Mouse (Mus musculus): ENCODE measurements around the gene Hemgn. TPM values are rescaled to one million over a fixed set of nuclear protein-coding genes. Genes with fewer than 3 reads are reported as not detected.

Hemgn gene
- polyA plus RNA-seq, 1 experiment from 2014 or later = 13.5 TPM

GRCm38 (mm10) chr4:46374869-46375368 lies 38.4 kb downstream of the Hemgn start:
- H3K27ac ChIP-seq (replicated peaks; ENCODE audit: low read depth, low read length) = no peak overlapping the region
- H3K4me1 ChIP-seq (ENCODE audit: control insufficient read depth, insufficient read depth, low read length) = 0 out of 2 replicates have a peak, but pooled peaks cover 2% of the 10 kb centered on the region
- H3K36me3 ChIP-seq (ENCODE audit: control insufficient read depth, insufficient read depth, low read length) = peaks cover 10% of the 10 kb centered on the region; the same call in 1 of the 2 replicates
- H3K4me2 ChIP-seq (ENCODE audit: low read depth, severe bottlenecking) = peak overlapping the region; percentile 52
- H3K9ac ChIP-seq (ENCODE audit: low read length) = no peak overlapping the region
- DNase-seq (ENCODE audit: low spot score) (peak; percentile 88), ATAC-seq (ENCODE audit: insufficient number of reproducible peaks, low FRiP score, low TSS enrichment, low read depth) (peak; percentile 57)
- no peaks in the 10 kb centered on the region for H3K9me3 ChIP-seq (ENCODE audit: control insufficient read depth, low read length)
- H3K4me3 ChIP-seq (ENCODE audit: low read depth, low read length) = peak overlapping the region; percentile 24
- 22% methylated on average over 22 of the region's 22 CpGs for WGBS
- no peaks in the 10 kb centered on the region for H3K27me3 ChIP-seq (ENCODE audit: control insufficient read depth, insufficient read depth, low read length)

- Histone ChIP-seq H3K9me3 (ENCODE audit: control insufficient read depth, low read length) (no peaks in the 10 kb centered on the region), H3K4me2 (ENCODE audit: low read depth, severe bottlenecking) (peak overlapping the region; percentile 52), H3K27me3 (ENCODE audit: control insufficient read depth, insufficient read depth, low read length) (no peaks in the 10 kb centered on the region), H3K4me3 (ENCODE audit: low read depth, low read length) (peak overlapping the region; percentile 24), H3K9ac (ENCODE audit: low read length) (no peak overlapping the region), H3K36me3 (ENCODE audit: control insufficient read depth, insufficient read depth, low read length) (peaks cover 7% of the 10 kb centered on the region; the same call in 1 of the 2 replicates), H3K27ac (replicated peaks; ENCODE audit: low read depth, low read length) (no peak overlapping the region), H3K4me1 (ENCODE audit: control insufficient read depth, insufficient read depth, low read length) (0 out of 2 replicates have a peak, but pooled peaks cover 2% of the 10 kb centered on the region)
- ATAC-seq (ENCODE audit: insufficient number of reproducible peaks, low FRiP score, low TSS enrichment, low read depth) (no peak), DNase-seq (ENCODE audit: low spot score) (no peak)
- WGBS = 58% methylated on average over 6 of the region's 6 CpGs
Measured at GRCm38 (mm10) chr4:46374455-46374854, 38.9 kb downstream of the Hemgn start.

- Histone ChIP-seq H3K9ac (ENCODE audit: low read length) (peak overlapping the region; percentile 55; the same call in 1 of the 2 replicates), H3K27me3 (ENCODE audit: control insufficient read depth, insufficient read depth, low read length) (0 out of 2 replicates have a peak, but pooled peaks cover 5% of the 10 kb centered on the region), H3K36me3 (ENCODE audit: control insufficient read depth, insufficient read depth, low read length) (no peaks in the 10 kb centered on the region), H3K4me1 (ENCODE audit: control insufficient read depth, insufficient read depth, low read length) (0 out of 2 replicates have a peak, but pooled peaks cover 2% of the 10 kb centered on the region), H3K9me3 (ENCODE audit: control insufficient read depth, low read length) (no peaks in the 10 kb centered on the region), H3K27ac (replicated peaks; ENCODE audit: low read depth, low read length) (no peak overlapping the region), H3K4me3 (ENCODE audit: low read depth, low read length) (no peak overlapping the region), H3K4me2 (ENCODE audit: low read depth, severe bottlenecking) (peak overlapping the region; percentile 43)
- peak; percentile 62 for DNase-seq (ENCODE audit: low spot score)
- no peak for ATAC-seq (ENCODE audit: insufficient number of reproducible peaks, low FRiP score, low TSS enrichment, low read depth)
- WGBS = 4% methylated on average over 19 of the region's 19 CpGs
Measured at GRCm38 (mm10) chr4:46371030-46371429, 42.3 kb downstream of the Hemgn start.

GRCm38 (mm10) chr4:46370406-46370805 lies 42.9 kb downstream of the Hemgn start:
- no peaks in the 10 kb centered on the region for H3K9me3 ChIP-seq (ENCODE audit: control insufficient read depth, low read length)
- ATAC-seq (ENCODE audit: insufficient number of reproducible peaks, low FRiP score, low TSS enrichment, low read depth) (no peak), DNase-seq (ENCODE audit: low spot score) (no peak)
- H3K4me1 ChIP-seq (ENCODE audit: control insufficient read depth, insufficient read depth, low read length) = 0 out of 2 replicates have a peak, but pooled peaks cover 2% of the 10 kb centered on the region
- H3K4me3 ChIP-seq (ENCODE audit: low read depth, low read length) = no peak overlapping the region
- 0 out of 2 replicates have a peak, but pooled peaks cover 5% of the 10 kb centered on the region for H3K27me3 ChIP-seq (ENCODE audit: control insufficient read depth, insufficient read depth, low read length)
- H3K9ac ChIP-seq (ENCODE audit: low read length) = no peak overlapping the region
- 37% methylated on average over 6 of the region's 6 CpGs for WGBS
- H3K27ac ChIP-seq (replicated peaks; ENCODE audit: low read depth, low read length) = no peak overlapping the region
- no peaks in the 10 kb centered on the region for H3K36me3 ChIP-seq (ENCODE audit: control insufficient read depth, insufficient read depth, low read length)
- no peak overlapping the region for H3K4me2 ChIP-seq (ENCODE audit: low read depth, severe bottlenecking)

GRCm38 (mm10) chr4:46369070-46369469 lies 44.2 kb downstream of the Hemgn start:
- Histone ChIP-seq H3K36me3 (ENCODE audit: control insufficient read depth, insufficient read depth, low read length) (no peaks in the 10 kb centered on the region), H3K4me3 (ENCODE audit: low read depth, low read length) (no peak overlapping the region), H3K27me3 (ENCODE audit: control insufficient read depth, insufficient read depth, low read length) (0 out of 2 replicates have a peak, but pooled peaks cover 5% of the 10 kb centered on the region), H3K9ac (ENCODE audit: low read length) (no peak overlapping the region), H3K4me2 (ENCODE audit: low read depth, severe bottlenecking) (no peak overlapping the region), H3K27ac (replicated peaks; ENCODE audit: low read depth, low read length) (no peak overlapping the region), H3K4me1 (ENCODE audit: control insufficient read depth, insufficient read depth, low read length) (0 out of 2 replicates have a peak, but pooled peaks cover 2% of the 10 kb centered on the region), H3K9me3 (ENCODE audit: control insufficient read depth, low read length) (no peaks in the 10 kb centered on the region)
- DNase-seq (ENCODE audit: low spot score) (no peak), ATAC-seq (ENCODE audit: insufficient number of reproducible peaks, low FRiP score, low TSS enrichment, low read depth) (no peak)
- WGBS = 68% methylated on average over 4 of the region's 4 CpGs

GRCm38 (mm10) chr4:46367487-46367959 lies 45.8 kb downstream of the Hemgn start:
- Histone ChIP-seq H3K4me2 (ENCODE audit: low read depth, severe bottlenecking) (no peak overlapping the region), H3K36me3 (ENCODE audit: control insufficient read depth, insufficient read depth, low read length) (no peaks in the 10 kb centered on the region), H3K4me1 (ENCODE audit: control insufficient read depth, insufficient read depth, low read length) (0 out of 2 replicates have a peak, but pooled peaks cover 2% of the 10 kb centered on the region), H3K9ac (ENCODE audit: low read length) (no peak overlapping the region), H3K27me3 (ENCODE audit: control insufficient read depth, insufficient read depth, low read length) (0 out of 2 replicates have a peak, but pooled peaks cover 5% of the 10 kb centered on the region), H3K4me3 (ENCODE audit: low read depth, low read length) (no peak overlapping the region), H3K27ac (replicated peaks; ENCODE audit: low read depth, low read length) (no peak overlapping the region), H3K9me3 (ENCODE audit: control insufficient read depth, low read length) (no peaks in the 10 kb centered on the region)
- WGBS = 9% methylated on average over 12 of the region's 12 CpGs
- ATAC-seq (ENCODE audit: insufficient number of reproducible peaks, low FRiP score, low TSS enrichment, low read depth) (no peak), DNase-seq (ENCODE audit: low spot score) (no peak)

- no peak overlapping the region for H3K27ac ChIP-seq (replicated peaks; ENCODE audit: low read depth, low read length)
- no peaks in the 10 kb centered on the region for H3K9me3 ChIP-seq (ENCODE audit: control insufficient read depth, low read length)
- H3K4me1 ChIP-seq (ENCODE audit: control insufficient read depth, insufficient read depth, low read length) = no peaks in the 10 kb centered on the region
- no peak overlapping the region for H3K9ac ChIP-seq (ENCODE audit: low read length)
- ATAC-seq (ENCODE audit: insufficient number of reproducible peaks, low FRiP score, low TSS enrichment, low read depth) = no peak
- no peaks in the 10 kb centered on the region for H3K36me3 ChIP-seq (ENCODE audit: control insufficient read depth, insufficient read depth, low read length)
- 0 out of 2 replicates have a peak, but pooled peaks cover 5% of the 10 kb centered on the region for H3K27me3 ChIP-seq (ENCODE audit: control insufficient read depth, insufficient read depth, low read length)
- H3K4me2 ChIP-seq (ENCODE audit: low read depth, severe bottlenecking) = no peak overlapping the region
- no peak for DNase-seq (ENCODE audit: low spot score)
- H3K4me3 ChIP-seq (ENCODE audit: low read depth, low read length) = no peak overlapping the region
- WGBS = 79% methylated on average over 2 of the region's 2 CpGs
Measured at GRCm38 (mm10) chr4:46364360-46364759, 48.9 kb downstream of the Hemgn start.

- Histone ChIP-seq H3K4me1 (ENCODE audit: control insufficient read depth, insufficient read depth, low read length) (no peaks in the 10 kb centered on the region), H3K9ac (ENCODE audit: low read length) (no peak overlapping the region), H3K4me2 (ENCODE audit: low read depth, severe bottlenecking) (no peak overlapping the region), H3K9me3 (ENCODE audit: control insufficient read depth, low read length) (no peaks in the 10 kb centered on the region), H3K36me3 (ENCODE audit: control insufficient read depth, insufficient read depth, low read length) (no peaks in the 10 kb centered on the region), H3K27me3 (ENCODE audit: control insufficient read depth, insufficient read depth, low read length) (0 out of 2 replicates have a peak, but pooled peaks cover under 1% of the 10 kb centered on the region), H3K27ac (replicated peaks; ENCODE audit: low read depth, low read length) (no peak overlapping the region), H3K4me3 (ENCODE audit: low read depth, low read length) (no peak overlapping the region)
- WGBS = 65% methylated on average over 5 of the region's 5 CpGs
- ATAC-seq (ENCODE audit: insufficient number of reproducible peaks, low FRiP score, low TSS enrichment, low read depth) = no peak
- no peak for DNase-seq (ENCODE audit: low spot score)
Measured at GRCm38 (mm10) chr4:46361258-46361657, 52.0 kb downstream of the Hemgn start.

Measured in limb, embryonic 11.5 days (tissue).